Mouse (Mus musculus): ENCODE results near the gene Arl5a.

DNA sequence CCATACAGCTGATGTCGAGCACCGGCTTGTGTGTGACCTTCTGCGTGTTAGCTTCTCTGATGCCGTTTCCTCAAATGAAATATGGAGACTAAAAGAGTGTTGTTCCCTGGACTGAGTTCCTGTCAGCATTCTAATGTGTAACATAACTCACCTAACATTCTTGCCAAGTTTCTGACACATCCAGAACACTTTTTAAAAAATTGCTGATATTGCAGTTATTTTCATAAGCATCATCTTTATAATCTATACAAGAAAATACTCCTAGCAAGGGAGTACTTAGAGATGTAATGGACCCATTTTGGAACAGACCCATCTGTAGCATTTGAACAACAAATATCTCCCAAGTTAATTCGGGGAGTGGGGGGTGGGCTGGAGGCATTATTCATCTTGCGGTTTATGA, 55.1 kb downstream of the Arl5a start:
- TF ChIP-seq EP300 (IDR thresholded peaks at IDR 0.05; ENCODE audit: low read depth in 1 of 2, low read length in 2 of 2) (no peak), ZC3H11A (IDR thresholded peaks at IDR 0.05; ENCODE audit: low read depth, low read length) (no peak)

Measured in MEL (cell line).